Mouse (Mus musculus): ENCODE data around the gene Trim25.

DNA sequence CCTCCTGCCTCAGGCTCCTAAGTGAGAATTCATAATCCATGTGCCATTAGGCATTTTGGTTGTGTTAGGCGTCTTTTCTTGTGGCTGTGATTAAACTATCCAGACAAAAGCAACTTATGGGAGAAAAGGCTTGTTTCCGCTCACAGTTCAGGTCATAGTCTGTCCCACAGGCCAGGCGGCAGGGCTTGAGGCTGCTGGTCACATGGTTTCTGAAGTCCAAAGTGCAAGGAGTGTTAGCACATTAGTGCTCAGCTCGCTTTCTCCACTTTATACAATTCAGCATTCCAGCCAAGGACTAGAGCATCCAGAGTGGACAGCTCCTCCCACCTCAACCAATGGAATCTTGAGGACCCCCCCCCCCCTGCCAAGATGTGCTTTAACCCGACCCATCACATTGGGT lies 13.1 kb downstream of the Trim25 start:
- TF ChIP-seq CTCF (IDR thresholded peaks at IDR 0.05; ENCODE audit: low read depth) (no peak), EP300 (IDR thresholded peaks at IDR 0.05; ENCODE audit: low read depth) (no peak)

Data from heart, postnatal 0 days (tissue).